Mouse (Mus musculus): Measurements from ENCODE around the gene Atf7ip2.
"Not testable (repeated sequence)": the region's sequence is repeated elsewhere in the genome, so short reads cannot be mapped to it uniquely, and the experiment has no call there.

Gene Atf7ip2

GRCm38 (mm10) chr16:10192679-10193506 is at the start of gene Atf7ip2:
Gene Atf7ip2, plus strand, starts transcription at chr16:10192712.
- DNase-seq (ENCODE audit: low read depth, low spot score), result peak; percentile 5

GRCm38 (mm10) chr16:10143166-10143565 is 49.3 kb upstream of the Atf7ip2 start:
- Histone ChIP-seq H3K27me3 (ENCODE audit: control insufficient read depth, insufficient read depth, low read length, poor library complexity, severe bottlenecking) (no peaks in the 10 kb centered on the region), H3K36me3 (ENCODE audit: control insufficient read depth, insufficient read depth, low read length, poor library complexity, severe bottlenecking) (no peaks in the 10 kb centered on the region)
- DNase-seq (ENCODE audit: low read depth, low spot score), result no peak

More at GRCm38 (mm10) chr16:10192679-10193506, at the start of gene Atf7ip2:
- peaks cover 2% of the 10 kb centered on the region; the same call in 1 of the 2 replicates for H3K27me3 ChIP-seq (ENCODE audit: control insufficient read depth, insufficient read depth, low read length, poor library complexity, severe bottlenecking)
- no peaks in the 10 kb centered on the region for H3K36me3 ChIP-seq (ENCODE audit: control insufficient read depth, insufficient read depth, low read length, poor library complexity, severe bottlenecking)

- Histone ChIP-seq H3K36me3 (ENCODE audit: control insufficient read depth, insufficient read depth, low read length, poor library complexity, severe bottlenecking) (no peaks in the 10 kb centered on the region), H3K27me3 (ENCODE audit: control insufficient read depth, insufficient read depth, low read length, poor library complexity, severe bottlenecking) (no peaks in the 10 kb centered on the region)
- DNase-seq (ENCODE audit: low read depth, low spot score), result no peak
These were observed 45.1 kb upstream of the Atf7ip2 start for GRCm38 (mm10) chr16:10147401-10147800.

- Histone ChIP-seq H3K27me3 (ENCODE audit: control insufficient read depth, insufficient read depth, low read length, poor library complexity, severe bottlenecking) (no peaks in the 10 kb centered on the region; the same call in 1 of the 2 replicates), H3K36me3 (ENCODE audit: control insufficient read depth, insufficient read depth, low read length, poor library complexity, severe bottlenecking) (no peaks in the 10 kb centered on the region)
- DNase-seq (ENCODE audit: low read depth, low spot score), result no peak
These were observed 23.2 kb upstream of the Atf7ip2 start for GRCm38 (mm10) chr16:10169123-10169905.

- no peak for DNase-seq (ENCODE audit: low read depth, low spot score)
- Histone ChIP-seq H3K27me3 (ENCODE audit: control insufficient read depth, insufficient read depth, low read length, poor library complexity, severe bottlenecking) (no peaks in the 10 kb centered on the region; the same call in 1 of the 2 replicates), H3K36me3 (ENCODE audit: control insufficient read depth, insufficient read depth, low read length, poor library complexity, severe bottlenecking) (no peaks in the 10 kb centered on the region)
These were observed 22.5 kb upstream of the Atf7ip2 start, which contains the start of gene Rpl39l for GRCm38 (mm10) chr16:10170005-10170404. Gene Rpl39l, plus strand, starts transcription at chr16:10170226.

GRCm38 (mm10) chr16:10171276-10171675 is 21.2 kb upstream of the Atf7ip2 start:
- no peaks in the 10 kb centered on the region; the same call in 1 of the 2 replicates for H3K27me3 ChIP-seq (ENCODE audit: control insufficient read depth, insufficient read depth, low read length, poor library complexity, severe bottlenecking)
- no peak for DNase-seq (ENCODE audit: low read depth, low spot score)
- no peaks in the 10 kb centered on the region for H3K36me3 ChIP-seq (ENCODE audit: control insufficient read depth, insufficient read depth, low read length, poor library complexity, severe bottlenecking)

- H3K36me3 ChIP-seq (ENCODE audit: control insufficient read depth, insufficient read depth, low read length, poor library complexity, severe bottlenecking), result no peaks in the 10 kb centered on the region
- DNase-seq (ENCODE audit: low read depth, low spot score), result no peak
- H3K27me3 ChIP-seq (ENCODE audit: control insufficient read depth, insufficient read depth, low read length, poor library complexity, severe bottlenecking), result no peaks in the 10 kb centered on the region; the same call in 1 of the 2 replicates
These were observed 20.2 kb upstream of the Atf7ip2 start for GRCm38 (mm10) chr16:10172179-10172820.

GRCm38 (mm10) chr16:10187461-10187860 is 5.1 kb upstream of the Atf7ip2 start:
- H3K36me3 ChIP-seq (ENCODE audit: control insufficient read depth, insufficient read depth, low read length, poor library complexity, severe bottlenecking); DNase-seq (ENCODE audit: low read depth, low spot score); H3K27me3 ChIP-seq (ENCODE audit: control insufficient read depth, insufficient read depth, low read length, poor library complexity, severe bottlenecking): not testable (repeated sequence)

GRCm38 (mm10) chr16:10208777-10209176 is 16.3 kb downstream of the Atf7ip2 start:
- Histone ChIP-seq H3K27me3 (ENCODE audit: control insufficient read depth, insufficient read depth, low read length, poor library complexity, severe bottlenecking) (no peaks in the 10 kb centered on the region), H3K36me3 (ENCODE audit: control insufficient read depth, insufficient read depth, low read length, poor library complexity, severe bottlenecking) (no peaks in the 10 kb centered on the region)
- no peak for DNase-seq (ENCODE audit: low read depth, low spot score)

GRCm38 (mm10) chr16:10216366-10216765 is 23.9 kb downstream of the Atf7ip2 start:
- not testable (repeated sequence) for DNase-seq (ENCODE audit: low read depth, low spot score); H3K27me3 ChIP-seq (ENCODE audit: control insufficient read depth, insufficient read depth, low read length, poor library complexity, severe bottlenecking); H3K36me3 ChIP-seq (ENCODE audit: control insufficient read depth, insufficient read depth, low read length, poor library complexity, severe bottlenecking)

- DNase-seq (ENCODE audit: low read depth, low spot score); H3K36me3 ChIP-seq (ENCODE audit: control insufficient read depth, insufficient read depth, low read length, poor library complexity, severe bottlenecking); H3K27me3 ChIP-seq (ENCODE audit: control insufficient read depth, insufficient read depth, low read length, poor library complexity, severe bottlenecking): not testable (repeated sequence)
These were observed 24.5 kb downstream of the Atf7ip2 start for GRCm38 (mm10) chr16:10217020-10217419.

GRCm38 (mm10) chr16:10227361-10227760 is 34.8 kb downstream of the Atf7ip2 start:
- DNase-seq (ENCODE audit: low read depth, low spot score), result no peak
- H3K27me3 ChIP-seq (ENCODE audit: control insufficient read depth, insufficient read depth, low read length, poor library complexity, severe bottlenecking), result no peaks in the 10 kb centered on the region
- H3K36me3 ChIP-seq (ENCODE audit: control insufficient read depth, insufficient read depth, low read length, poor library complexity, severe bottlenecking), result no peaks in the 10 kb centered on the region

- no peak for DNase-seq (ENCODE audit: low read depth, low spot score)
- no peaks in the 10 kb centered on the region for H3K36me3 ChIP-seq (ENCODE audit: control insufficient read depth, insufficient read depth, low read length, poor library complexity, severe bottlenecking)
- no peaks in the 10 kb centered on the region for H3K27me3 ChIP-seq (ENCODE audit: control insufficient read depth, insufficient read depth, low read length, poor library complexity, severe bottlenecking)
These were observed 44.1 kb downstream of the Atf7ip2 start for GRCm38 (mm10) chr16:10236601-10237000.

- Histone ChIP-seq H3K36me3 (ENCODE audit: control insufficient read depth, insufficient read depth, low read length, poor library complexity, severe bottlenecking) (no peaks in the 10 kb centered on the region), H3K27me3 (ENCODE audit: control insufficient read depth, insufficient read depth, low read length, poor library complexity, severe bottlenecking) (no peaks in the 10 kb centered on the region)
- no peak for DNase-seq (ENCODE audit: low read depth, low spot score)
These were observed 61.5 kb downstream of the Atf7ip2 start for GRCm38 (mm10) chr16:10253993-10254392.

All from splenic B cell, adult 2 months (primary cell).